ENCODE assay signal across 17 mouse cellular contexts in the genomic region with DNA sequence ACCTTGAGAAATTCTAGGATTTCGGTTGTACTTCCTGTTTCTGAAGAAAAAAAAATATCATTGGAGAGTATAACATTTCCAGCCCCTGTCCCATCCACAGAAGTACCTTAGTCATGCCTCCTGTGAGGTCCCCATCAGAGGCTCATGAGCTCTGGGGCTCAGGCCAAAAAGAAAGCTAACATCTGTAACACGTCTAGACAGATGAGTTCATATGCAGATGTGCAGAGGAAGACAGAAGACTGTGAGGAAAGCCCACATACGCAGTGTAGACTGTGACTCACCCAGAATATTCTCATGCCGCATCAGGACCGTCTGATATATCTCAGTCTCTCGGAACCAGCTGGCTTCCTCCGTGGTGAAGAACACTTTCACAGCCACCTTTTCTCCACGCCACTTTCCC.
"Had no signal": no experiment of that assay in that cellular context is flagged by ENCODE, and none has a peak within 500 bp of the region (broad histone marks: within the 10 kb centered on the region; RNA-seq: fewer than 3 reads in every experiment).

No protein-coding gene starts in this region.

- H3K4me2 ChIP-seq: liver, embryonic 13.5 days; midbrain, embryonic 11.5 days; midbrain, embryonic 15.5 days; neural tube, embryonic 13.5 days; stomach, embryonic 15.5 days had no signal

- H3K9ac ChIP-seq: liver, embryonic 13.5 days; liver, postnatal 0 days; midbrain, embryonic 15.5 days; neural tube, embryonic 13.5 days; stomach, embryonic 15.5 days had no signal

- ATAC-seq: liver, postnatal 0 days; lung, postnatal 0 days; midbrain, embryonic 15.5 days had no signal

- H3K36me3 ChIP-seq: liver, embryonic 13.5 days; midbrain, embryonic 15.5 days; neural tube, embryonic 13.5 days; stomach, embryonic 15.5 days had no signal

- H3K4me1 ChIP-seq: liver, embryonic 13.5 days; megakaryocyte, embryonic 14.5 days; midbrain, embryonic 15.5 days; neural tube, embryonic 13.5 days; stomach, embryonic 15.5 days had no signal

- H3K4me3 ChIP-seq: layer of hippocampus, adult 2 months; liver, embryonic 13.5 days; megakaryocyte, embryonic 14.5 days; midbrain, embryonic 15.5 days; neural tube, embryonic 13.5 days; stomach, embryonic 15.5 days had no signal

- DNase-seq: kidney, adult 18-20 months; kidney, postnatal 10 days; kidney, postnatal 4 days; liver; liver, embryonic 13.5 days; liver, postnatal 0 days; right cerebral cortex, postnatal 14 days; thymus, adult 2 months; thymus, postnatal 36 days had no signal

- H3K27ac ChIP-seq: layer of hippocampus, adult 2 months; liver, embryonic 13.5 days; macrophage; midbrain, embryonic 15.5 days; neural tube, embryonic 13.5 days; stomach, embryonic 15.5 days had no signal

- H3K9me3 ChIP-seq: liver, embryonic 13.5 days; megakaryocyte, embryonic 14.5 days; midbrain, embryonic 15.5 days; neural tube, embryonic 13.5 days; stomach, embryonic 15.5 days had no signal

- H3K27me3 ChIP-seq: liver, embryonic 13.5 days; megakaryocyte, embryonic 14.5 days; midbrain, embryonic 15.5 days; neural tube, embryonic 13.5 days; stomach, embryonic 15.5 days had no signal
